Mouse (Mus musculus): ENCODE measurements around the gene Nabp1. TPM values are rescaled to one million over a fixed set of nuclear protein-coding genes. Genes with fewer than 3 reads are reported as not detected.

The Nabp1 gene
- polyA plus RNA-seq, 1 experiment from 2014 or later, result 8.8 TPM

Other genes starting within 250 kb of the Nabp1 start
- gene Cavin2, start 189.3 kb downstream of the Nabp1 start, polyA plus RNA-seq (2014; fragmentation: Nextera tagmentation; extraction: Ambion mirVana), result 8.3 and 8.8 TPM in 2 replicates